Mouse (Mus musculus): Measurements from ENCODE around the gene Il4ra.

DNA sequence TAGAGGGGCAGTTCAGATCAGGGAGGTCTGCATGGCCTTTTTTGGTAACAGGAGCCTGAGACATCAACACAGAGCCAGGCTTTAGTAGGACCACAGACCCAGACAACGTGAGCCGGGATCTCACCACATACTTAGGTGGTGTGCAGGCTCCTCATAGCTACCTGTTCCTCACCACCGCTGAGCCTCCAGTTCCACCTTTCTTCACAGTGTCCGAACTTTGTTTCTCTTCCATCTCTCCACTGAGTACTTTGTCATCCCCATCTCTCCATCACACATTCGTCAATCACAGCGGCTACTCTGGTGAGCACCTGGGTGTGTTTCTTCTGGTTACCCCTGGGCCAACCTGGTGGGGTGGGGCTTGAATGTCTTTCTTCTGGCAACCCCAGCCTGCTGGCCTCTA, 24.7 kb upstream of the Il4ra start:
- TF ChIP-seq MAX (IDR thresholded peaks at IDR 0.05) (no peak), MYOG (IDR thresholded peaks at IDR 0.05; ENCODE audit: control insufficient read depth, extremely low read depth, insufficient read length) (no peak), CTCF (IDR thresholded peaks at IDR 0.05; ENCODE audit: control insufficient read depth, insufficient read depth, insufficient read length) (no peak)
